In the genomic region with DNA sequence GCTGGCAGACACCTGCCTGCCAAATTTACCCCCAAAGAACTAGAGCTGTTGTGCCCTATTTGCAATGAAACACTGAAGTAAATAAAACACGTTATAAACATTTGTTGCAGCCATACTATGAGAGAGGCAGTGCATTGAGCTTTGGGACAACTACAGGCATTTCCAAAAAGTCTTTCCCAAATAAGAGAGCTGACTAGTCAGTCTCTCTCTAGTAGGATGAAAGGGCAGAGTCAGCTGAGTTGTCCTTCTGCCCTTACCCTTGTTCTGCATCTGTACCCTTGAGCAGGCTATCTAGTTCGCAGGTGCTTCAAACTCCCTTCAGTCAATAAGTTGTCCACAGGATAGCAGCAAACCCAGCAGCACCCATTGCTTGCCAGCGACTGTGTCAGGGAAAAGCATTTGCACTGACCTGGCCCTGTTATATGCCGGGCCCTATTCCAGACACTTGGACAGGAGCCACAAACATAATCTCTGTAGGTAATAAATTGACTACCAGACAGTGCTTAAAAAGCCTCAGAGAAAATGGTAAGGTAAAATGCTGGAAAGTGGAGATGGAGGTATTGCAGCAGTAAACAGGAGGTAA, we compare ENCODE assay signal across 8 mouse cellular contexts. TPM values are rescaled to one million over a fixed set of nuclear protein-coding genes. Genes with fewer than 3 reads are reported as not detected.
A peak's percentile ranks its signal among the peaks of the same experiment; 100 is the strongest.
DNase-seq lines count a peak whose midpoint lies in the region; ATAC-seq lines count a peak whose summit lies in the region.

A gene (minus strand): TSS at position 51 of the 583 bp plus-strand sequence.

- H3K9me3 ChIP-seq in heart, embryonic 15.5 days (replicated peaks), result no peaks in the 10 kb centered on the region
- H3K9me3 ChIP-seq in forebrain, embryonic 15.5 days, result no peaks in the 10 kb centered on the region
- H3K9me3 ChIP-seq in limb, embryonic 12.5 days, result no peaks in the 10 kb centered on the region

- no peaks in the 10 kb centered on the region for H3K36me3 ChIP-seq in heart, embryonic 15.5 days
- no peaks in the 10 kb centered on the region for H3K36me3 ChIP-seq in forebrain, embryonic 15.5 days
- H3K36me3 ChIP-seq in limb, embryonic 12.5 days, result no peaks in the 10 kb centered on the region

- no peak within 1 kb of the TSS for H3K27ac ChIP-seq in heart, embryonic 15.5 days
- peak within 1 kb of the TSS; percentile 95 for H3K27ac ChIP-seq in forebrain, embryonic 15.5 days (replicated peaks)
- H3K27ac ChIP-seq in limb, embryonic 12.5 days, result no peak within 1 kb of the TSS

- H3K27me3 ChIP-seq in heart, embryonic 15.5 days, result peaks cover 75% of the 10 kb centered on the region
- H3K27me3 ChIP-seq in forebrain, embryonic 15.5 days, result no peaks in the 10 kb centered on the region
- H3K27me3 ChIP-seq in limb, embryonic 12.5 days, result peaks cover 78% of the 10 kb centered on the region

- peak within 1 kb of the TSS; percentile 100 for H3K4me2 ChIP-seq in heart, embryonic 15.5 days
- peak within 1 kb of the TSS; percentile 84 for H3K4me2 ChIP-seq in forebrain, embryonic 15.5 days (replicated peaks)
- H3K4me2 ChIP-seq in limb, embryonic 12.5 days, result peak within 1 kb of the TSS; percentile 100

- peak within 1 kb of the TSS; percentile 62 for H3K9ac ChIP-seq in heart, embryonic 15.5 days
- H3K9ac ChIP-seq in forebrain, embryonic 15.5 days (replicated peaks), result peak within 1 kb of the TSS; percentile 96
- H3K9ac ChIP-seq in limb, embryonic 12.5 days (replicated peaks), result peak within 1 kb of the TSS; percentile 61

- H3K4me1 ChIP-seq in heart, embryonic 15.5 days (replicated peaks), result peaks cover 16% of the 10 kb centered on the region
- peaks cover 40% of the 10 kb centered on the region for H3K4me1 ChIP-seq in forebrain, embryonic 15.5 days
- peaks cover 4% of the 10 kb centered on the region for H3K4me1 ChIP-seq in limb, embryonic 12.5 days (replicated peaks)

- intact Hi-C loops in heart, postnatal 14 days (cut with DNase I), result no loop called here

- 47% methylated on average over 4 of the region's 4 CpGs for WGBS in heart, embryonic 15.5 days
- WGBS in forebrain, embryonic 15.5 days, result 55% methylated on average over 4 of the region's 4 CpGs
- WGBS in limb, embryonic 12.5 days, result 61% methylated on average over 4 of the region's 4 CpGs

- H3K4me3 ChIP-seq in heart, embryonic 15.5 days, result peak within 1 kb of the TSS; percentile 69
- peak within 1 kb of the TSS; percentile 95 for H3K4me3 ChIP-seq in forebrain, embryonic 15.5 days
- peak within 1 kb of the TSS; percentile 67 for H3K4me3 ChIP-seq in limb, embryonic 12.5 days (replicated peaks)

- ATAC-seq in heart, embryonic 15.5 days (replicated peaks; ENCODE audit: insufficient number of reproducible peaks, insufficient read depth, low FRiP score, low read depth), result no peak
- no peak for ATAC-seq in forebrain, embryonic 15.5 days (replicated peaks)
- ATAC-seq in limb, embryonic 12.5 days (ENCODE audit: insufficient number of reproducible peaks, insufficient read depth, low FRiP score, low TSS enrichment, low read depth), result no peak
- ATAC-seq in erythroid progenitor cell, adult 5-6 weeks (replicated peaks; ENCODE audit: low FRiP score, poor library complexity, severe bottlenecking), result no peak

- no peak for DNase-seq in heart, postnatal 14 days
- peak; percentile 34 for DNase-seq in cerebellum, adult 8-10 months
- no peak for DNase-seq in retina, embryonic 14.5 days (ENCODE audit: low spot score)
- no peak for DNase-seq in lung, postnatal 25 days (ENCODE audit: low spot score)

RNA-seq across cellular contexts. Expression of the gene that starts here (rescaled TPM):
- 0.06 and 0.44 TPM in 2 replicates for polyA plus RNA-seq in heart, embryonic 15.5 days (2015; fragmentation: Nextera tagmentation; extraction: Ambion mirVana)
- 1 to 10 TPM in 1 of 2 experiments, under 1 TPM in 1; 0.10 to 1.4 TPM for total RNA-seq in heart, postnatal 14 days (2021)
- 11.8 and 12.4 TPM in 2 replicates for polyA plus RNA-seq in forebrain, embryonic 15.5 days (2015; fragmentation: Nextera tagmentation; extraction: Ambion mirVana)
- polyA plus RNA-seq in limb, embryonic 12.5 days (2016; fragmentation: Nextera tagmentation; extraction: Ambion mirVana), result 1.1 TPM in 2 replicates
- total RNA-seq in erythroid progenitor cell, adult 5-6 weeks (2015; ENCODE audit: low replicate concordance), result not detected in 2 replicates
- not detected in 2 replicates for total RNA-seq in erythroid progenitor cell, adult 5-6 weeks (2017; ENCODE audit: low replicate concordance)
